Mouse (Mus musculus) kidney, embryonic 14.5 days (tissue): ENCODE data around the gene Cyp46a1. TPM values are rescaled to one million over a fixed set of nuclear protein-coding genes. Genes with fewer than 3 reads are reported as not detected.

Experiments used
- ATAC-seq: fragments of 200-750 bp; cut with Nextera tagmentation; 2 replicates; pipeline ENCODE4 v1.8.0; 2017; ENCODE audit warnings: moderate number of reproducible peaks, mild to moderate bottlenecking, moderate TSS enrichment, moderate library complexity; ENCODE audit not compliant: low FRiP score, low TSS enrichment
- H3K27ac ChIP-seq: fragments of 300-500 bp; sonication (generic); 2 replicates; pipeline ENCODE4 v1.5.1; 2014; ENCODE audit warnings: low read depth, mild to moderate bottlenecking, low read length, moderate library complexity, mixed read lengths
- H3K27me3 ChIP-seq: fragments of 300-500 bp; sonication (generic); 2 replicates; pipeline ENCODE4 v1.6.1; 2014; ENCODE audit warnings: mild to moderate bottlenecking, low read length; ENCODE audit not compliant: control insufficient read depth, insufficient read depth
- H3K36me3 ChIP-seq: fragments of 300-500 bp; sonication (generic); 2 replicates; pipeline ENCODE4 v1.6.1; 2014; ENCODE audit warnings: low read length, mixed read lengths; ENCODE audit not compliant: control insufficient read depth, insufficient read depth
- H3K4me1 ChIP-seq: fragments of 300-500 bp; sonication (generic); 2 replicates; pipeline ENCODE4 v1.6.1; 2014; ENCODE audit warnings: low read length, mixed read lengths; ENCODE audit not compliant: control insufficient read depth, insufficient read depth
- H3K4me2 ChIP-seq: fragments of 300-500 bp; sonication (generic); replicated peaks from 2 replicates; pipeline ENCODE4 v1.6.1; 2014; ENCODE audit warnings: low read depth, mild to moderate bottlenecking, low read length
- H3K4me3 ChIP-seq: fragments of 300-500 bp; sonication (generic); 2 replicates; pipeline ENCODE4 v1.5.1; 2014; ENCODE audit warnings: mild to moderate bottlenecking, low read length
- H3K9ac ChIP-seq: fragments of 300-500 bp; sonication (generic); 2 replicates; pipeline ENCODE4 v1.6.1; 2014; ENCODE audit warnings: low read depth, mild to moderate bottlenecking, low read length, moderate library complexity
- H3K9me3 ChIP-seq: fragments of 300-500 bp; sonication (generic); 2 replicates; pipeline ENCODE4 v1.6.1; 2016; ENCODE audit warnings: low read length; ENCODE audit not compliant: control insufficient read depth
- WGBS: fragments of 180-500 bp; shearing (Covaris S2); extraction: QIAGEN DNeasy Blood & Tissue Kit; methylation state at CpG from one replicate; pipeline ENCODE4 v1.1.7; 2014; 5-methylcytosine and 5-hydroxymethylcytosine counted together
- polyA plus RNA-seq: library from polyadenylated mRNA; unstranded; fragments of >200 nt; fragmentation: Nextera tagmentation; extraction: Ambion mirVana; gene quantifications from 2 replicates; pipeline ENCODE4 v1.2.1, GENCODE M21; 2014

Cyp46a1 gene
- polyA plus RNA-seq, 1 experiment from 2014 or later: 4.7 TPM

DNA sequence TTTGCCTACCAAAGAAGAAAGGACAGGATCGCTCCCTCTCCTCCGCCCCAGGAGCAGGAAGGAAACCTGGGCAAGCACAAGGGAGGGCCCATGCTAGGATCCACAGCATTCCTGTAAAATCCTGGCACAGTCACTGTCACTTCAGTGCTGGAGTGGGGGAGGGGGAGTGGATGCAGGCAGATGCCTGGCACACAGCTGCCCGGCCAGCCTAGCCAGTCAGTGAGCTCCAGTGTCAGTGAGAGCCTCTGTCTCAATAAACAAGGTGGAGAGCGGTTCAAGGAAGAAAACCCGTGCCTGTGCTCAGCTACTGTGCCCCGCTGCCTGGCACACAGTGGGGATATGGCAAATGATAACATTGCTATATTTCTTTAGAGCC, 61.1 kb downstream of the Cyp46a1 start:
- 82% methylated on average over 6 of the region's 6 CpGs for whole genome bisulfite sequencing
- no peaks in the 10 kb centered on the region for H3K36me3 ChIP-seq
- H3K9ac ChIP-seq: no peak overlapping the region
- H3K4me3 ChIP-seq: no peak overlapping the region
- ATAC-seq: no peak
- no peak overlapping the region for H3K27ac ChIP-seq
- H3K4me2 ChIP-seq: no peak overlapping the region
- H3K4me1 ChIP-seq: peaks cover 25% of the 10 kb centered on the region
- H3K9me3 ChIP-seq: no peaks in the 10 kb centered on the region
- no peaks in the 10 kb centered on the region for H3K27me3 ChIP-seq

DNA sequence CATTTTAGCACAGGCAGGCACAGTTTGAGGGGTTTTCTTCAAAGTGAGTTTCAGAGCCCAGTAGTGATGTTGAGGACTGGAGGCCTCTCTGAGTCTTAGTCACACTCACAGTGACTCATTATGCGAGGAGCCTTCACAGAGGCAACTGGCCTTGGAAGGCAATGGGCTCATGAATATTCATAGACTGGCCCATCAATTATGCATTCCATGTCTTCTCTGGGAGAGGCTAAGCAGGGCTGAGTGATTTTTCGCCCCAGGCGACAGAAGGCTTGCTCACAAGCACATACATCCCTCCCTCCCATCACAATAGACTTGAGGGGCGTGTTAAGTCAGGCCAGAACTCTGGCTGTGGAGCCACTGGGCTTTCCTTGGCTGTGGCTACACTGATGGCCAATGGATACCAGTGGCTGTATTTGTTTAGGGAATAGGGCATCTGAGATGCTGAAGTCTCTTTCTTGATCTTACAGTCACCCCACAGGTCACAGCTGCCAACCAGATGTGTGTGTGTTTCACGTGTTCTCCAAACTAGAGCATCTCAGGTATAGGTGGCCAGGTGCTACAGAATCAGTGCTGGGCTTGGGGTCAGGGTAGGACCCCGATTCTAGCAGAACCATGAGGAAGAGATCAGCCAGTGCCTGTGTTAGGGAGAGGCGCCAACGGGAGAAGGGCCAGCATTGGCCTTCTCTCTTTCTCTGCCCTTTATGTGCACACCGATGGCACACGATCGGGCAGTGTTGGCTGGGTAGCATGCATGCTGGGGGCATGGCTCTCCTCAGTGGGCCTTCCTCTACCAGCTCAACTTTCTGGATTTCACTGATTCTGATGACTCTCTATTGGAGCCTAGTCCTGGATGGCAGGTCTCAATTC, 62.1 kb downstream of the Cyp46a1 start:
- Histone ChIP-seq H3K36me3 (no peaks in the 10 kb centered on the region), H3K27me3 (no peaks in the 10 kb centered on the region), H3K4me3 (no peak overlapping the region), H3K4me1 (peaks cover 25% of the 10 kb centered on the region), H3K9ac (no peak overlapping the region), H3K27ac (no peak overlapping the region), H3K9me3 (no peaks in the 10 kb centered on the region), H3K4me2 (no peak overlapping the region)
- 78% methylated on average over 11 of the region's 11 CpGs for WGBS
- ATAC-seq: peak; percentile 59

DNA sequence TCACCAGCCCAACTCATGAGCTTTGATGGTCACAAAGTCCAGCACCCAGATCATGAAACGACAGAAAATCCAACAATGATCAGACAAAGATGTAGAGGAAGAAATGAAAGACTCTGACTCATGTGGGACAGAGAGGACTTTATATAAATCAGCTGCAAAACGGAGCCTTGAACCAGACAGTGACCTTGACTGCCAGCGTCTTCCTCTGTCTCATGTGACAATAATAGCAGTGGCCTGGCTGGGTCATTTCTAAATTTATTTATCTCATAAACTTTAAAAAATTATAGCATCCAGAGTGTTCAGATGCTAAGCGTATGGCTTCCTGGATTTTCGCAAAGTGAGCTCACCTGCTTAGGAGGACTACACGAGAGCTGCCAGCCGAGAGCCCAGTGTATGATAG, 64.5 kb downstream of the Cyp46a1 start:
- WGBS: 75% methylated on average over 7 of the region's 7 CpGs

DNA sequence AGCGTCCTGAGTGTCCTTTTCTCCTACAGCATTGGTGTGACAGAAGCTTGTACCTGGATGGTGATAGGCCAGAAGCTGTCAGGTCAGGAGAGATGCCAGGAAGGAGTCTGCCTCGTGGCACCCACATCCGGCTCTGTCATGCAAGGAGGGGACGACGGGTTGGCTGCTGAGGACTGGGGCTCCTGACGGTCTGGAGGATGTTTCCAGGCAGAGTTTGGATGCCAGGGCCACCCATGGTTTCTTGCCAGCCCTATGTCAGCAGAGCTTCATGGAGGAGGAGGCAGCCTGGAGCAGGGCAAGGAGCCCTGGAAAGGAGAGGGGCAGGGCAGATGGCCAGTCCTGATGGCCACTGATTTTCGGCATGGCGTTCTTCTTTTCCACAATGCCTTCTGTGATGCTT, 65.0 kb downstream of the Cyp46a1 start:
- H3K27me3 ChIP-seq: no peaks in the 10 kb centered on the region
- H3K27ac ChIP-seq: no peak overlapping the region
- H3K9me3 ChIP-seq: no peaks in the 10 kb centered on the region
- H3K4me3 ChIP-seq: no peak overlapping the region
- H3K36me3 ChIP-seq: no peaks in the 10 kb centered on the region
- H3K4me2 ChIP-seq: no peak overlapping the region
- WGBS: 92% methylated on average over 8 of the region's 8 CpGs
- H3K9ac ChIP-seq: no peak overlapping the region
- no peak for ATAC-seq
- peaks cover 11% of the 10 kb centered on the region; the same call in 1 of the 2 replicates for H3K4me1 ChIP-seq

More for the DNA sequence above, 64.5 kb downstream of the Cyp46a1 start:
- Histone ChIP-seq H3K36me3 (no peaks in the 10 kb centered on the region), H3K9ac (no peak overlapping the region), H3K27me3 (no peaks in the 10 kb centered on the region), H3K9me3 (no peaks in the 10 kb centered on the region), H3K4me3 (no peak overlapping the region), H3K27ac (no peak overlapping the region), H3K4me1 (peaks cover 12% of the 10 kb centered on the region), H3K4me2 (no peak overlapping the region)
- ATAC-seq: no peak

DNA sequence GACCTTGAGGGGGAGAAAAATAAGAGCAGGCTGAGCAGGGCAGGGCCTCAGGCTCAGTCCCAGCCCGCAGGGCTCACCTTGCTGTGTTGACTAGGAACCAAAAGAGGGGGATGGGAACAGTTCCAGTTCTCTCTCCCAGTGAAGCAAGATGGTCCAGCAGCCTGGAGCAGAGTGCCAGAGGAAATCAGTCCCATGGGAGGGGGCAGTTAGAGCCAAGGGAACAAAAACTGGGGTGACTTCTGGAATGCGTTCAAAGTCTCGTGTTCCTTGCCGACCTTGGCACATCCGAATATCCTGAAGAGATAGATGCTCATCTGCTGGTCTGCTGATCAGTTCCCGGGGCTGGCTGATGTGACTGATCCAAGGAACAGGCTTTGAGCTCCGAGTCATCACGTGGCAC, 66.8 kb downstream of the Cyp46a1 start:
- no peak overlapping the region for H3K9ac ChIP-seq
- no peak for ATAC-seq
- no peaks in the 10 kb centered on the region for H3K9me3 ChIP-seq
- no peak overlapping the region for H3K4me3 ChIP-seq
- no peak overlapping the region for H3K27ac ChIP-seq
- no peaks in the 10 kb centered on the region for H3K36me3 ChIP-seq
- peaks cover 5% of the 10 kb centered on the region; the same call in 1 of the 2 replicates for H3K4me1 ChIP-seq
- WGBS: 81% methylated on average over 8 of the region's 8 CpGs
- no peaks in the 10 kb centered on the region for H3K27me3 ChIP-seq
- H3K4me2 ChIP-seq: no peak overlapping the region

GRCm38 (mm10) chr12:108403957-108404356, 69.8 kb downstream of the Cyp46a1 start:
- H3K4me3 ChIP-seq: no peak overlapping the region
- no peak overlapping the region for H3K9ac ChIP-seq
- peaks cover 5% of the 10 kb centered on the region; the same call in 1 of the 2 replicates for H3K4me1 ChIP-seq
- ATAC-seq: peak; percentile 55; the same call in 1 of the 2 replicates
- H3K36me3 ChIP-seq: no peaks in the 10 kb centered on the region
- no peaks in the 10 kb centered on the region for H3K27me3 ChIP-seq
- H3K4me2 ChIP-seq: no peak overlapping the region
- WGBS: 42% methylated on average over 6 of the region's 6 CpGs
- H3K9me3 ChIP-seq: no peaks in the 10 kb centered on the region
- no peak overlapping the region; the same call in 1 of the 2 replicates for H3K27ac ChIP-seq

- H3K9me3 ChIP-seq: no peaks in the 10 kb centered on the region
- WGBS: 43% methylated on average over 5 of the region's 5 CpGs
Measured at GRCm38 (mm10) chr12:108409100-108409499, 74.9 kb downstream of the Cyp46a1 start.

DNA sequence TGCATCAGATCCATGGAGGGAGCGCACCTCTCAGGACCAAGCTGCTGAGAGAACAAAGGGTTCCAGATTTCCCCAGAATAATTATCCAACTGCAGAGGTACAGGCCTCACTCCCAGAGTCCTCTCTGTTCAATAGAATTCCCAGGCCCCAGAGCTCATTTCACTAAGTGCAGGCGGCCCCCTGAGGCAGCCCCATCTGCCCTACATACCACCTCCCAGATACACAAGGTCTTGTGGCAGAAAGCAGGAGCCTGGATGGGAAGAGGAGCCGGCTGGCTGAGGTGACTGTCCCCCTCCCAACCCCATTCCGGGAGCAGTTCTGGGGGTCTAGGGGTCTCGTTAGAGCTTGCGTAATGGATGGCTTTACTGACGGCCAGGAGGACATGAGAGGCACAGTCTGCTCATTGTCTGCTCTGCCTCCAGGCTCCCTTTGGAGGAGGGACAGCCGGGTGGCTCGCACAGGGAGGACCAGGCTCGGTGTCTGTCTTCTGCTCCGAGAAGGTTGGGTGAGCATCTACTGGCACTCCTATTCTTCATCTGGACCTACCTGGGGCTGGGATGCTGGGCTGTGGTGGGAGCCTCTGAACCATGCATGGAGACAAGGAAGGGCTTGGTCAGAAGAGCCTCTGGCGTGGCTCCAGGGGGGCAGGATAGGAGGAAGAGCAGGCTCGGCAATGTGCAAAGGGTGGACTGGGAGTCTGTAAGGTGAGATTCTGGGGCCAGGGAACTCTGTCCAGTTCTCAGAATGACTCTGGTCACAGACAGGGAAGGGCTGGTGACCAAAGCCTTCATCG, 76.4 kb downstream of the Cyp46a1 start:
- H3K9me3 ChIP-seq: no peaks in the 10 kb centered on the region
- no peak overlapping the region for H3K9ac ChIP-seq
- ATAC-seq: no peak
- no peak overlapping the region for H3K4me2 ChIP-seq
- no peak overlapping the region for H3K4me3 ChIP-seq
- 58% methylated on average over 14 of the region's 14 CpGs for WGBS
- H3K27ac ChIP-seq: no peak overlapping the region
- H3K27me3 ChIP-seq: no peaks in the 10 kb centered on the region
- peaks cover 5% of the 10 kb centered on the region; the same call in 1 of the 2 replicates for H3K4me1 ChIP-seq
- no peaks in the 10 kb centered on the region for H3K36me3 ChIP-seq

More at GRCm38 (mm10) chr12:108409100-108409499, 74.9 kb downstream of the Cyp46a1 start:
- H3K4me1 ChIP-seq: peaks cover 5% of the 10 kb centered on the region; the same call in 1 of the 2 replicates
- ATAC-seq: no peak
- H3K4me3 ChIP-seq: no peak overlapping the region
- H3K27ac ChIP-seq: no peak overlapping the region
- H3K36me3 ChIP-seq: no peaks in the 10 kb centered on the region
- H3K27me3 ChIP-seq: no peaks in the 10 kb centered on the region
- H3K9ac ChIP-seq: no peak overlapping the region
- no peak overlapping the region for H3K4me2 ChIP-seq
